Mouse (Mus musculus) frontal cortex, postnatal 36 days (tissue): Measurements from ENCODE around the gene Dmgdh.
A peak's percentile ranks its signal among the peaks of the same experiment; 100 is the strongest.

ENCODE experiments used
- DNase-seq, 2 experiments: peaks; one replicate each; pipeline ENCODE4 v3.0.0; 2022; ENCODE audit warnings: low spot score in 2 of 2

The Dmgdh gene

GRCm38 (mm10) chr13:93710325-93710724, 36.1 kb downstream of the Dmgdh start:
- no peak for DNase-seq

DNA sequence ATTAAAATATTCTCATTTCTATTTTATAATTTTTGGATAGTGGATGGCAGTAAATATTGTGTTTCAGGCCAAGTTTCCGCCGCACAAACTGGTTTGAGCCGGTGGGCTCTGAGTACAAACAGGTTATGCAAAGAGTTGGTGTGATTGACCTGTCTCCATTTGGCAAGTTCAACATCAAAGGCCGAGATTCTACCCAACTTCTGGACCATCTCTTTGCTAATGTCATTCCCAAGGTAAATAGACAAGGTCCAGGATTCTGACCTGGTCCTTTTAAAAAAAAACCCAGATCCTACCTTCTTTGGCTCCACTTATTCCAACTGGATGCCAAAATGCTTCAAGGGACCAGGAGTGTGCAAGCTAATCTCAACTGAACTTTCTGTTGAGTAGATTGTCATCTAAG, 37.0 kb downstream of the Dmgdh start:
- no peak for DNase-seq

- no peak for DNase-seq
Measured at GRCm38 (mm10) chr13:93712362-93712761, 38.1 kb downstream of the Dmgdh start.

GRCm38 (mm10) chr13:93713826-93714225, 39.6 kb downstream of the Dmgdh start:
- no peak for DNase-seq

- no peak for DNase-seq
Measured at GRCm38 (mm10) chr13:93717113-93717512, 42.9 kb downstream of the Dmgdh start.

DNA sequence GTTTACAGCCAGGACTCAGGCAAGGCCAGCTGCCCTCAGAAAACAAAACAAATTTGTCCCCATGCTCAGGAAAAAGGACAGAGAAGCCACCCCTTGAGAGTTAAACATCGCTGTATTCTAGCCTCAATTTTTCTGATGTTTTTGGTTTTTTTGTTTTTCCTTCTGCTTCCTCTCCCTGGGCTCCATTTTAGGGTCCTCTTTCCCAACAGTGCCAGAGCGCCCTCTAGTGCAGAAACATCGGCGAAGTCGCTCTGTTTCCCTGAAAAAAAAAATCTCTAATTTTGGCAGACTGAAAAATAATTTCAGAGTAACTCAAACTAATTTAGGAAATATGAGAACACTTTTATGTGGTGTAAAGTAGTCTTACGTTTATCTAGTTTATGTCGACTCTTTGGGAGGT, 44.7 kb downstream of the Dmgdh start:
- peak; percentile 56 to 62 for DNase-seq

- DNase-seq = peak in 1 of 2 experiments; percentile 43
Measured at GRCm38 (mm10) chr13:93721916-93722315, 47.7 kb downstream of the Dmgdh start.

GRCm38 (mm10) chr13:93723455-93723854, 49.2 kb downstream of the Dmgdh start:
- no peak for DNase-seq

DNA sequence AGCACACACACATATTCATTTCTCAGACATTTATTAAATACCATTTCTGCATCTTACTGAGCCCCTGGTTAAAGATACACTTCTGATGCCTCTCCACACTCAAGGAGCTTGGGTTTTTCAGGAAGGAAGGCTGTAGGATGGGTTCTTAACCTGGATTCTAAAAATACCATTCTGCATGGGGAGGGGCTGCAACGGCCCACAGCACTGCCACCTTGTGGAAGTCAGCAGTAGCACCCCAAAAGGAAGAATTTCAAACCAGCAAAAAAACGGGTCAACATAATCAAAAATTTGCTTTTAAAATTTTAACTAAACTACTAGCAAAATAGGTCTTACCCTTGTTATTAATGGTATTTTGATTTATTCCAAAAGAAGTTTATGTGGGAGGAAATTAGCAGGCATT, 50.0 kb downstream of the Dmgdh start:
- peak in 1 of 2 experiments; percentile 16 for DNase-seq

- no peak for DNase-seq
Measured at GRCm38 (mm10) chr13:93735131-93735636, 61.0 kb downstream of the Dmgdh start.

DNA sequence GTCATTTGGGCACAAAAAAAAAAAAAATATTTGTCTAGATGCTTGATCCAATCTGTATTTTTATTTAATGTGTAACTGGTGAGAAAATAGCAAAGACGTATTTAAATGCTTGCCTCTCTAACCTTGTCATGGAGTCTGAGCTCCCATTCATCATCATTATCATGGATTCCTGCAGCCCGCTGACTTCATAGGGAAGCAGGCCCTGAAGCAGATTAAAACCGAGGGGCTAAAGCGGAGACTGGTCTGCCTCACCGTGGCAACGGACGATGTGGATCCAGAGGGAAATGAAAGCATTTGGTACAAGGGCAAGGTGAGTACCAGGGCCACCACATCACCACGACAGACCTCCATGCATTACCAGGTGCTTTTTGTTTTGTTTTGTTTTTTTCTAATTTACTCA, 69.9 kb downstream of the Dmgdh start:
- no peak for DNase-seq

- DNase-seq = no peak
Measured at GRCm38 (mm10) chr13:93752597-93753400, 78.6 kb downstream of the Dmgdh start.

DNA sequence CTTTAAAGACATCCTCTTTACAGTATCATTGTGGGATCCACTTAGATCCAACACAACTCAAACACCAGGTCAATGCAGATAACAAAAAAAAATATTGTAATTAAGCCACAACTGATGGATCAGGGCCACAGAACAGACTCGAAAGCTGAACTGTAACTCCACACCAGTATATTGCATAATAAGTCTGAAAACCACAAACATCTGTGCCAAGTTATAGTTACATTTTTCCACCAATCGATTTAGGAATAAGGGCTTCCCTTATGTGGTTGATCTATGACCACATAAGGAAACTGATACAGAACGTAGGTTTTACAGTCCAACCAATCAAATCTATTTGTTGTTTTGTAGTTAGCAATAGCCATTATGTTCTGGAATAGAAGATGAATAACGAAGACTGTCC, 80.9 kb downstream of the Dmgdh start:
- no peak for DNase-seq

GRCm38 (mm10) chr13:93756674-93757073, 82.4 kb downstream of the Dmgdh start:
- no peak for DNase-seq

- no peak for DNase-seq
Measured at GRCm38 (mm10) chr13:93757514-93757913, 83.3 kb downstream of the Dmgdh start.

GRCm38 (mm10) chr13:93758149-93758898, 84.1 kb downstream of the Dmgdh start:
- DNase-seq = no peak

- DNase-seq = no peak
Measured at GRCm38 (mm10) chr13:93761831-93762230, 87.6 kb downstream of the Dmgdh start.

GRCm38 (mm10) chr13:93762879-93763278, 88.6 kb downstream of the Dmgdh start:
- no peak for DNase-seq

DNA sequence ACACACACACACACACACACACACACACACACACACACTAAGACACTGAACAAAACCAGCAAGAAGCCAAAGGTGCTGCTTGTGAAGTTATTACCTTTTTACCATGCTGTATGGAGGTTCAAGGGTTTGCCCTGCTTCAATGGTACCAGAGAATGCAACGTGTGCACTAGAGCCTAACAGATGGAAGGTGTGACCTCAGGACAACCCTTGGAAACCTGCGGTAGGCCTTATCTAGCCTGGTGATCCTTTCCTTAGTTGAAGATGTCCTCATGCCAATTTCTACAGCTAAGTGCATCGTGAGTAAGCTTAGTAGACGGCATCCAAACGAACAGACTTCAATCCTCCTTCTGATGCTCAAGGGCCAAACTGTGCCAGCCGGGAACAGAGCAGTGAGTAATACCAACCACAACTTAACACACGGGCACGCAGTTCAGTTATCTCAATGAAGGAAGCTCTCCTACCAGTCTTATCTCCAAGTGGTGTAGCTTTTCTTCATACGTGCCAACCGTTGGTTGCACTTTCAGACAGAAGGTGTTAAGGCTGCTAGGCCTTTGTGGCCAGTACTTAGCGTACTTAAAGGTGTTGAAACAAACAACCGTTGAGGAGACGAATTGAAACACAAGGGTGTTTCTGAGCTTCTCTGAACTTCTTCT, 90.2 kb downstream of the Dmgdh start:
- no peak for DNase-seq

- no peak for DNase-seq
Measured at GRCm38 (mm10) chr13:93771031-93771587, 96.9 kb downstream of the Dmgdh start.

DNA sequence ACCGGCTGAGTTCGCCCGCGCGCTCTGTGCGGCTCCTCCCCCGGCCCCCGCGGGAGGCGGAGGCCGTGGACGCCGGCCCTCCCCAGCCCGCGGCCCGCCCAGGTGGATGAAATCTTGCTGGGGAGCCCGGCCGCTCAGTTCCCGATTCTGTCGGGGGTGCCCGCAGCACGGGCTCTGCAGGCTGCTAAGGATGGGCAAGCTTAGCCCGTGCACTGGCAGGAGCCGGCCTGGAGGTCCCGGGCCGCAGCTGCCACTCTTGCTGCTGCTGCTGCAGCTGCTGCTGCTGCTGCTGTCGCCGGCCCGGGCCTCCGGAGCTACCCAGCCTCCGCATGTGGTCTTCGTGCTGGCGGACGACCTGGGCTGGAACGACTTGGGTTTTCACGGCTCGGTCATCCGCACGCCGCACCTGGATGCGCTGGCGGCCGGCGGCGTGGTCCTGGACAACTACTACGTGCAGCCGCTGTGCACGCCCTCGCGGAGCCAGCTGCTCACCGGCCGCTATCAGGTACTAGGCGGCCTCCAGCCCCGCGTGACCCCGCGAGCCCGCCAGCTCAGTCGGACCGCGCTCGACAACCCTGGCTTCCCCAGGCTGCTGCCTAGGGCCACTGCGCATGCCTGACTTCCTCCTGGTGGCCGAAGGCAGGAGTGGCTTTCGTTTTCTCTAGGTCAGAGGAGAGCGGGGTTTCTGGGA, 97.5 kb downstream of the Dmgdh start, which contains the start of gene Arsb:
Arsb (plus strand) TSS at position 43 of the 691 bp plus-strand sequence.
- peak; percentile 78 to 82 for DNase-seq
